Mouse (Mus musculus) forebrain, embryonic 16.5 days (tissue): ENCODE results near the gene Prkce. TPM values are rescaled to one million over a fixed set of nuclear protein-coding genes. Genes with fewer than 3 reads are reported as not detected.

Source experiments
- ATAC-seq: fragments of 200-750 bp; cut with Nextera tagmentation; 2 replicates; pipeline ENCODE4 v1.8.0; 2017; ENCODE audit warnings: mild to moderate bottlenecking, moderate library complexity
- H3K27ac ChIP-seq: fragments of 300-500 bp; sonication (generic); 2 replicates; pipeline ENCODE4 v1.5.1; 2014; ENCODE audit warnings: low read length, control low read depth
- H3K27me3 ChIP-seq: fragments of 300-500 bp; sonication (generic); replicated peaks from 2 replicates; pipeline ENCODE4 v1.6.1; 2014; ENCODE audit warnings: low read length; ENCODE audit not compliant: control insufficient read depth, insufficient read depth
- H3K36me3 ChIP-seq: fragments of 300-500 bp; sonication (generic); 2 replicates; pipeline ENCODE4 v1.6.1; 2014; ENCODE audit not compliant: control insufficient read depth, insufficient read depth
- H3K4me1 ChIP-seq: fragments of 300-500 bp; sonication (generic); replicated peaks from 2 replicates; pipeline ENCODE4 v1.6.1; 2014; ENCODE audit warnings: low read length; ENCODE audit not compliant: control insufficient read depth, insufficient read depth
- H3K4me2 ChIP-seq: fragments of 300-500 bp; sonication (generic); 2 replicates; pipeline ENCODE4 v1.6.1; 2014; ENCODE audit warnings: mild to moderate bottlenecking, low read length, control low read depth
- H3K4me3 ChIP-seq: fragments of 300-500 bp; sonication (generic); replicated peaks from 2 replicates; pipeline ENCODE4 v1.5.1; 2014; ENCODE audit warnings: mild to moderate bottlenecking, low read length, control low read depth
- H3K9ac ChIP-seq: fragments of 300-500 bp; sonication (generic); replicated peaks from 2 replicates; pipeline ENCODE4 v1.6.1; 2014; ENCODE audit warnings: low read depth, low read length, control low read depth
- H3K9me3 ChIP-seq: fragments of 300-500 bp; sonication (generic); 2 replicates; pipeline ENCODE4 v1.6.1; 2016; ENCODE audit warnings: low read length; ENCODE audit not compliant: control insufficient read depth
- WGBS: fragments of 180-500 bp; shearing (Covaris S2); extraction: QIAGEN DNeasy Blood & Tissue Kit; methylation state at CpG from one replicate; pipeline ENCODE4 v1.1.7; 2014; 5-methylcytosine and 5-hydroxymethylcytosine counted together
- polyA plus RNA-seq: library from polyadenylated mRNA; unstranded; fragments of >200 nt; fragmentation: Nextera tagmentation; extraction: Ambion mirVana; gene quantifications from 2 replicates; pipeline ENCODE4 v1.2.1, GENCODE M21; 2015

The Prkce gene
- polyA plus RNA-seq, 1 experiment from 2014 or later: 42.9 TPM

- 93% methylated on average over 10 of the region's 10 CpGs for WGBS
- H3K36me3 ChIP-seq: no peaks in the 10 kb centered on the region
- no peaks in the 10 kb centered on the region for H3K27me3 ChIP-seq
- no peak overlapping the region for H3K4me2 ChIP-seq
- no peak overlapping the region for H3K4me3 ChIP-seq
- H3K9me3 ChIP-seq: no peaks in the 10 kb centered on the region
- H3K27ac ChIP-seq: no peak overlapping the region
- H3K4me1 ChIP-seq: 0 out of 2 replicates have a peak, but pooled peaks cover 4% of the 10 kb centered on the region
- no peak for ATAC-seq
- H3K9ac ChIP-seq: no peak overlapping the region
Observed at GRCm38 (mm10) chr17:86549128-86549527, 381.5 kb downstream of the Prkce start.

- H3K4me2 ChIP-seq: no peak overlapping the region
- no peaks in the 10 kb centered on the region for H3K9me3 ChIP-seq
- no peak for ATAC-seq
- H3K27me3 ChIP-seq: no peaks in the 10 kb centered on the region
- no peaks in the 10 kb centered on the region for H3K36me3 ChIP-seq
- no peak overlapping the region for H3K27ac ChIP-seq
- H3K9ac ChIP-seq: no peak overlapping the region
- H3K4me3 ChIP-seq: no peak overlapping the region
- 89% methylated on average over 10 of the region's 10 CpGs for WGBS
- no peaks in the 10 kb centered on the region for H3K4me1 ChIP-seq
Observed at GRCm38 (mm10) chr17:86551561-86551960, 384.0 kb downstream of the Prkce start.

GRCm38 (mm10) chr17:86551995-86552394 lies 384.4 kb downstream of the Prkce start:
- H3K27ac ChIP-seq: no peak overlapping the region
- ATAC-seq: no peak
- H3K27me3 ChIP-seq: no peaks in the 10 kb centered on the region
- 43% methylated on average over 6 of the region's 6 CpGs for WGBS
- H3K4me2 ChIP-seq: no peak overlapping the region
- no peak overlapping the region for H3K9ac ChIP-seq
- H3K4me3 ChIP-seq: no peak overlapping the region
- H3K4me1 ChIP-seq: no peaks in the 10 kb centered on the region
- H3K9me3 ChIP-seq: no peaks in the 10 kb centered on the region
- H3K36me3 ChIP-seq: no peaks in the 10 kb centered on the region

GRCm38 (mm10) chr17:86559206-86559891 lies 391.8 kb downstream of the Prkce start:
- Histone ChIP-seq H3K9me3 (no peaks in the 10 kb centered on the region), H3K36me3 (no peaks in the 10 kb centered on the region), H3K27me3 (no peaks in the 10 kb centered on the region), H3K27ac (no peak overlapping the region), H3K4me3 (no peak overlapping the region), H3K4me2 (no peak overlapping the region), H3K4me1 (no peaks in the 10 kb centered on the region), H3K9ac (no peak overlapping the region)
- WGBS: 86% methylated on average over 15 of the region's 15 CpGs
- no peak for ATAC-seq

GRCm38 (mm10) chr17:86560499-86560898 lies 392.9 kb downstream of the Prkce start:
- Histone ChIP-seq H3K27me3 (no peaks in the 10 kb centered on the region), H3K9me3 (no peaks in the 10 kb centered on the region), H3K9ac (no peak overlapping the region), H3K27ac (no peak overlapping the region), H3K4me1 (no peaks in the 10 kb centered on the region), H3K4me2 (no peak overlapping the region), H3K4me3 (no peak overlapping the region), H3K36me3 (no peaks in the 10 kb centered on the region)
- 86% methylated on average over 3 of the region's 3 CpGs for WGBS
- ATAC-seq: no peak

GRCm38 (mm10) chr17:86570491-86570890 lies 402.9 kb downstream of the Prkce start:
- Histone ChIP-seq H3K9me3 (no peaks in the 10 kb centered on the region), H3K27me3 (no peaks in the 10 kb centered on the region), H3K9ac (no peak overlapping the region), H3K36me3 (no peaks in the 10 kb centered on the region), H3K27ac (no peak overlapping the region), H3K4me2 (no peak overlapping the region), H3K4me1 (no peaks in the 10 kb centered on the region), H3K4me3 (no peak overlapping the region)
- whole genome bisulfite sequencing: 91% methylated on average over 5 of the region's 5 CpGs
- no peak for ATAC-seq

- H3K9me3 ChIP-seq: no peaks in the 10 kb centered on the region
- H3K4me3 ChIP-seq: no peak overlapping the region
- H3K27ac ChIP-seq: no peak overlapping the region
- WGBS: 80% methylated on average over 3 of the region's 3 CpGs
- ATAC-seq: no peak
- no peaks in the 10 kb centered on the region for H3K27me3 ChIP-seq
- H3K36me3 ChIP-seq: no peaks in the 10 kb centered on the region
- no peak overlapping the region for H3K9ac ChIP-seq
- H3K4me2 ChIP-seq: no peak overlapping the region
- H3K4me1 ChIP-seq: no peaks in the 10 kb centered on the region
Observed at GRCm38 (mm10) chr17:86571266-86571665, 403.7 kb downstream of the Prkce start.

GRCm38 (mm10) chr17:86572136-86572535 lies 404.6 kb downstream of the Prkce start:
- WGBS: 91% methylated on average over 6 of the region's 6 CpGs
- Histone ChIP-seq H3K9me3 (no peaks in the 10 kb centered on the region), H3K4me1 (no peaks in the 10 kb centered on the region), H3K27ac (no peak overlapping the region), H3K27me3 (no peaks in the 10 kb centered on the region), H3K9ac (no peak overlapping the region), H3K36me3 (no peaks in the 10 kb centered on the region), H3K4me2 (no peak overlapping the region), H3K4me3 (no peak overlapping the region)
- no peak for ATAC-seq

GRCm38 (mm10) chr17:86572576-86572975 lies 405.0 kb downstream of the Prkce start:
- H3K9ac ChIP-seq: no peak overlapping the region
- WGBS: 83% methylated on average over 8 of the region's 8 CpGs
- no peak for ATAC-seq
- H3K27me3 ChIP-seq: no peaks in the 10 kb centered on the region
- no peak overlapping the region for H3K27ac ChIP-seq
- H3K36me3 ChIP-seq: no peaks in the 10 kb centered on the region
- no peaks in the 10 kb centered on the region for H3K4me1 ChIP-seq
- H3K9me3 ChIP-seq: no peaks in the 10 kb centered on the region
- no peak overlapping the region for H3K4me3 ChIP-seq
- no peak overlapping the region for H3K4me2 ChIP-seq
